Mouse (Mus musculus): ENCODE measurements around the gene Rgs7. TPM values are rescaled to one million over a fixed set of nuclear protein-coding genes. Genes with fewer than 3 reads are reported as not detected.
A peak's percentile ranks its signal among the peaks of the same experiment; 100 is the strongest.

The Rgs7 gene
- polyA plus RNA-seq, 1 experiment from 2014 or later: 31.5 TPM

DNA sequence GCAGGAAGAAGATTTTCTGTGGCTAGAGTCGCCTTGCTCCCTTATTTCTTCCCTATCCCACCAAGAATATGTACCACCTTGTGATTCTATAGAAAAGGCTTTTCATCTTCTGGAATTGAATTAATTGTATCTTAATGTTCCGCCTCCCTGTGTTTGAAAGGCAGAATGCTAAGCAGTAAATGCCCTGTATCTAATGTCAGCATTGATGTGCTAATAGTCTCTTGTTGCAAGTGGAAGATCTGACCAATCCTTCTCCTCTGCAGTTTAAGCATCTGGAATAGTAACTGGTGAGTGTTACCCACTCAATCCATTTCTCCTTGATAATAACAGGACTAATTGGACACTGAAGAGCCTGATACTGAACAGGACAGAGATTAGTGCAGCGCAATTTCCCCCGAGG is 65.9 kb downstream of the Rgs7 start:
- Histone ChIP-seq H3K36me3 (no peaks in the 10 kb centered on the region), H3K27ac (replicated peaks) (no peak overlapping the region), H3K4me3 (no peak overlapping the region), H3K9me3 (no peaks in the 10 kb centered on the region), H3K9ac (no peak overlapping the region), H3K4me1 (replicated peaks) (peaks cover 12% of the 10 kb centered on the region; the same call in 1 of the 2 replicates), H3K4me2 (no peak overlapping the region), H3K27me3 (no peaks in the 10 kb centered on the region)
- 48% methylated on average over 4 of the region's 4 CpGs for whole genome bisulfite sequencing
- no peak for ATAC-seq (ENCODE audit: low read depth)

DNA sequence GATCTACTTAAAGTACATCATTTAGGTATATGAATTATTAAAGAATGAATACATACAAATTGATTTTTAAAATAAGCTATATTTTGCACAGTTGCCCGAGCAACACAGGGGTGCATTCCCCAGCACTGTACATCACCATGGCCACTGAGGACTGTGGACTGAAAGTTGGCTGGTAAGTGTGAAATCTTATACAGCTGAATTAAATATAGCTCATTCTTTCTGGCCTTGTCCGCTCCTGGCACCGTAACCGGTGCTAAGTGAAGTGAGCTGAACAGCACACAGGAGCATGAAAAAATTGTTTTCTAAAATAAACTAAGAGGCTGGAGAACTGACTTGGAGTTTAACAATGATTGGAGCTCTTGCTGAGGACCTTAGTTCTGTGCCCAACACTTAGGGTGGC is 71.4 kb downstream of the Rgs7 start:
- Histone ChIP-seq H3K27ac (replicated peaks) (no peak overlapping the region), H3K9me3 (no peaks in the 10 kb centered on the region), H3K4me2 (no peak overlapping the region), H3K4me1 (replicated peaks) (peaks cover 2% of the 10 kb centered on the region; the same call in 1 of the 2 replicates), H3K4me3 (no peak overlapping the region), H3K9ac (no peak overlapping the region), H3K27me3 (no peaks in the 10 kb centered on the region), H3K36me3 (no peaks in the 10 kb centered on the region)
- WGBS: 77% methylated on average over 4 of the region's 4 CpGs
- ATAC-seq (ENCODE audit: low read depth): no peak

DNA sequence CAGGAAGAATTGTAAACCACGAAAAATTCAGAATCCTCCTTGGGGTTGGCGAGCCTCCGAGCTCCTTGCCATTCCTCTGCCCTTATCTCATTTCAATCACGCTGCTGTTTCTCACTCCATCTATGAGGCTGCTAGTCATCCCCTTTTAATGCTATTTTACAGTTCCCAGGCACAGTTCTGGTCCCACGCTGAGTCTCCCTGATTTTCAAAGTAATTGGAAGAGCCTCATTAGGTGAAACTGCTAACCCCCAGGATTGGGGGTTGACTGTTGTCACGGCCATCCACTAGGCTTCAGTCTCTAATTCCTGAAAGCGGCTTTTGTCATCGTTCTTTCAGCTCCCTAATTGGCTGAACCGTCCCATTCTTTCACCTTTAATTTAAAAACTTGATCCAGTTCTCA is 76.6 kb downstream of the Rgs7 start:
- peaks cover 11% of the 10 kb centered on the region for H3K4me1 ChIP-seq (replicated peaks)
- H3K4me2 ChIP-seq: no peak overlapping the region
- H3K4me3 ChIP-seq: no peak overlapping the region
- H3K27me3 ChIP-seq: no peaks in the 10 kb centered on the region
- ATAC-seq (ENCODE audit: low read depth): no peak; the same call in 1 of the 2 replicates
- H3K36me3 ChIP-seq: no peaks in the 10 kb centered on the region
- no peaks in the 10 kb centered on the region for H3K9me3 ChIP-seq
- H3K9ac ChIP-seq: no peak overlapping the region
- 44% methylated on average over 9 of the region's 9 CpGs for WGBS
- no peak overlapping the region for H3K27ac ChIP-seq (replicated peaks)

DNA sequence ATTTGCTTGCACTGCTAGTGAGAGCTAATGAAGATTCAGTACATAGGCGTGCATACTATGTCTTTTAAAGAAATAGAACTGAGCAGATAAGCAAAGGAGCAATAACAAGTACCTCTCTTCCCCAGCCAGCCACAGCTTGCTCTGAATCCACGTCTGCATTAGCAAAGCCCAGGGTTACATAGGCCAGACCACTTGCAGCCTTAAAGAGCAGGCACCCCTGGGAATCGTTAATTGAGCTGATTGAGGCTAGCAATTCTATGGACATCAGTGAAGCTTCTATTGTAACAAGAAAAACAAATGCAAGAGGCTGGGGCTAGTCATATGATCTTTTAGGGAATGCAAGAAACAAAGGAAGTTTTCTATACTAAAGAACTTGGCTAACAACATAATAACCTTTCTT is 81.9 kb downstream of the Rgs7 start:
- H3K36me3 ChIP-seq: no peaks in the 10 kb centered on the region
- H3K9me3 ChIP-seq: no peaks in the 10 kb centered on the region
- WGBS: 21% methylated on average over 3 of the region's 3 CpGs
- no peaks in the 10 kb centered on the region for H3K27me3 ChIP-seq
- H3K4me1 ChIP-seq (replicated peaks): peaks cover 8% of the 10 kb centered on the region
- no peak overlapping the region for H3K4me3 ChIP-seq
- ATAC-seq (ENCODE audit: low read depth): no peak
- H3K27ac ChIP-seq (replicated peaks): no peak overlapping the region
- H3K4me2 ChIP-seq: no peak overlapping the region
- H3K9ac ChIP-seq: no peak overlapping the region

DNA sequence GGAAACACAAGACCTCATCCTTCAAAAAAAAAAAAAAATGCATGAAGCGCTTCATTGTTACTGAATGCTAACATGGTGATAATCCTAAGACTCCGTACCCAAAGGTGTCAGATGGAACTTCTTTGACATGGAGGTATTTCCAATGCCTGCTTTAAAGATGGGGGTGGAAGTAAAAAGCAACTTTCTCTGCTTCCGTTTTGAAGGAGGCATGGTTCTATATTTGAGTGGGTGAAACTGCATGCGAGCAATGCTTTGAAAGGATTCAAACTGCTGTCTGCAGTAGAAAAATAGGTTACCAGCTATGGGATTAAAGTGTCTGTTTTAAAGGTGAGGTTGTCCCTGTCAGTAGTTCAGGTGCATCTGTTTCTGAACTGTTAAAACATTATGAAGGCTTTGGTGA is 100.4 kb downstream of the Rgs7 start:
- WGBS: 89% methylated on average over 4 of the region's 4 CpGs

DNA sequence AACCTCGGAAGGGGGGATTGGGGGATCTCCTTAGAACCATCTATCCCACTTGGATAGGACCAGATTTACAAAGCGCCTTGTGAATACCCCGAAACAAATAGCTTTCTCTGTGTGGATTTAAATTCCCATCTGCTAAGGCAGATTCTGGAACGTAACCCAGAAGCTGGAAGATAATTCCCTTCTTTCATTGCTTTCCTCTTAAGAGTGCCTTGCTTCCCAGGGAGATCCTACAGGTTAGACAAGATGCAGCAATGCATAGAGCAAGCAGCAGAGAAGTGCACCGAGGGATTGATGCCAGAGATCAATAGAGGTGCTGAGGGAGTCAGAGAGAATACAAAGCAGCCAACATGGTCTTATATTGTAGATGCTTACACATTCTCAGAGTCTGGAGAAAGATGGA is 103.0 kb downstream of the Rgs7 start:
- no peak overlapping the region for H3K27ac ChIP-seq (replicated peaks)
- no peaks in the 10 kb centered on the region for H3K36me3 ChIP-seq
- 82% methylated on average over 5 of the region's 5 CpGs for WGBS
- peaks cover 17% of the 10 kb centered on the region for H3K4me1 ChIP-seq (replicated peaks)
- no peak overlapping the region for H3K4me2 ChIP-seq
- H3K9me3 ChIP-seq: no peaks in the 10 kb centered on the region
- no peak overlapping the region for H3K9ac ChIP-seq
- no peak overlapping the region for H3K4me3 ChIP-seq
- no peak for ATAC-seq (ENCODE audit: low read depth)
- no peaks in the 10 kb centered on the region for H3K27me3 ChIP-seq

More for the DNA sequence above, 100.4 kb downstream of the Rgs7 start:
- H3K27ac ChIP-seq (replicated peaks): no peak overlapping the region
- H3K36me3 ChIP-seq: no peaks in the 10 kb centered on the region
- no peaks in the 10 kb centered on the region for H3K9me3 ChIP-seq
- no peak overlapping the region for H3K9ac ChIP-seq
- H3K27me3 ChIP-seq: no peaks in the 10 kb centered on the region
- no peaks in the 10 kb centered on the region for H3K4me1 ChIP-seq (replicated peaks)
- no peak overlapping the region for H3K4me2 ChIP-seq
- no peak overlapping the region for H3K4me3 ChIP-seq
- ATAC-seq (ENCODE audit: low read depth): no peak

DNA sequence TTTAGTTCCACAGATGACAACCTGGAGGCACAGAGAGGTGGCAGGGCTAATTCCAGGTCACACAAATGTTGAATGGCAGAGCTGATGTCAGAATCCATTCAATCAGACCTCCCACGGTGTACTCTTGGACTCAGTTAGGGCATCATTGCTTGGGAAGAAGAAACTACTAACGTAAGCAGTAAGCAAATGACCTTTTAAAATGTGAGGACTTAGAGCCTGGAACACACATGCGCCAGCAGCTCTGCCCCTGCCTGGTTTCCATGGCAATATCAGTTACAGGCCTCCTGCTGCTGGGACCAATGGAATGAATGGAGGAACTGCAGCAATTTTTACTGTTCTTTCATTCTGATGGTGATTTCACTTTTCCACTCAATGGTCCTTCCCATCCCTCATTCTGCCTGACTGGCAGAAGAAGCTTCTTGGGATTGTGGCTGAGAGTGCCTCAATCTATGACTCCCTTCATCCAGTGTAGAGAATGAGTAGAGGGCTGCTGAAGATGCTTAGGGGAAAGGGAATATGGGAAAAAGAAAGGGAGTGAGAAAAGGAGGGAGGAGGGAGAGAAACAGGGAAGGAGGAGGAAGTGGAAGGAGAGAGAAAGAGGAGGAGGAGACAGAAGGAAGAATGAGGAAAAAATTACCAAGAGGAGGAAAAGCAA is 106.6 kb downstream of the Rgs7 start:
- Histone ChIP-seq H3K4me2 (no peak overlapping the region), H3K36me3 (no peaks in the 10 kb centered on the region), H3K4me1 (replicated peaks) (peaks cover 17% of the 10 kb centered on the region), H3K4me3 (no peak overlapping the region), H3K27me3 (no peaks in the 10 kb centered on the region), H3K27ac (replicated peaks) (peak overlapping the region; percentile 50), H3K9ac (no peak overlapping the region), H3K9me3 (no peaks in the 10 kb centered on the region)
- WGBS: 8% methylated on average over 3 of the region's 3 CpGs
- ATAC-seq (ENCODE audit: low read depth): peak; percentile 92

DNA sequence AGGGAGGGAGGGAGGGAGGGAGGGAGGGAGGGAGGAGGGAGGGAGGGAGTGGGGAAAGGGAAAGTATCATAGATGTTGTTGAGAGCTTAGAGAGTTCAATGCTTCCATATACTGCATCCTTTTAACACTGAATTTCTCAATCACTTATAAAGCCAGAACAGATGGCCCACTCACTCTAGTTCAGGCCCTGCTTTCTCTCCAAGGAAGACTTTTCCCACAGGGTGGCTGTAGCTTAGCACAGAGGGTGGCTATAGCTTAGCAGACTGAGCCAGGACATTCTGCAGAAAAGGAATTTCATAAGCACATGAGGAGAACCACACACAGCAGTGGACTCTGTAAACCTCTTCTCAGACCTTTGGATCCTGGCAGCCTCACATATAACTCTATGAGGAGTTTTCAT is 119.7 kb downstream of the Rgs7 start:
- Histone ChIP-seq H3K4me3 (no peak overlapping the region), H3K4me1 (replicated peaks) (0 out of 2 replicates have a peak, but pooled peaks cover 6% of the 10 kb centered on the region), H3K36me3 (no peaks in the 10 kb centered on the region), H3K4me2 (no peak overlapping the region), H3K27me3 (no peaks in the 10 kb centered on the region), H3K9ac (no peak overlapping the region), H3K27ac (replicated peaks) (no peak overlapping the region), H3K9me3 (no peaks in the 10 kb centered on the region)
- ATAC-seq (ENCODE audit: low read depth): no peak

DNA sequence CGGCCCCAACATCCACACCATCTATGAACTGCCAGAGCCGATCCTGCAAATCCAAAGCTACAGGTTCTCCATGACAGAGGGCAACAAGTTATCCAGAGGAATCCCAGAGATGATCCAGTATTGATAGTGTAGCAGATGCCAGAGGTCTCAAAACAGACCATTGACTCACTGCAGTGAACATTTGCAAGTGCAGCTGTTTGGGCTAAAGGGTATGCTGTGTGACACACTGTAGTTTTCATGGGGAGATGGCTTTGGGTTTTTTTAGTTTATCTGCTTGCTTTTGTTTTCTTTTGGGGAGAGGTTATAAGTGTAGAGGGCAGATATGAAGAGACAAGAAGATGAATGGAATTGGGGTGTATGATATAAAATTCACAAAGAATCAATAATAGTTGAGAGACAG is 124.2 kb downstream of the Rgs7 start:
- H3K4me2 ChIP-seq: no peak overlapping the region
- no peaks in the 10 kb centered on the region for H3K27me3 ChIP-seq
- ATAC-seq (ENCODE audit: low read depth): no peak
- H3K4me3 ChIP-seq: no peak overlapping the region
- H3K36me3 ChIP-seq: no peaks in the 10 kb centered on the region
- H3K27ac ChIP-seq (replicated peaks): no peak overlapping the region
- no peaks in the 10 kb centered on the region for H3K9me3 ChIP-seq
- WGBS: 100% methylated on average over 2 of the region's 2 CpGs
- H3K4me1 ChIP-seq (replicated peaks): no peaks in the 10 kb centered on the region
- H3K9ac ChIP-seq: no peak overlapping the region

DNA sequence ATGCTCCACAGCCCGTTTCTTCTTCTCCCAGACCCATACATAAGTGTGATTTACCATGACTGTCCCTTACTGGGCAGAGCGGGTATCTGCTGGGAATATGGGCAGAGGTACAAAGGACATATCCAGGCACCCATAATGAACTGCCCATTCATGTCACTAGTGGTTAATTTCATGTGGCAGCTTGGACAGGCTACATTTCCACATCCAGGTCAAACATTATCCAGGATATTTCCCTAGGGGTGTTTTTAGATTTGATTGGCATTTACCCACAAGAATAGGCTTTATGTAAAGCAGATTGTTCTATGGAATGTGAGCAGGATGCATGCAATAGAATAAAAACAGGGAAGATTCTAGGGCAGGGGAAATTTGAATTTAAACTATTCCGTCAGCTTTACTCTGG is 128.7 kb downstream of the Rgs7 start:
- no peak for ATAC-seq (ENCODE audit: low read depth)
- no peak overlapping the region for H3K4me3 ChIP-seq
- H3K27ac ChIP-seq (replicated peaks): no peak overlapping the region
- no peaks in the 10 kb centered on the region for H3K9me3 ChIP-seq
- no peak overlapping the region for H3K9ac ChIP-seq
- H3K36me3 ChIP-seq: no peaks in the 10 kb centered on the region
- no peaks in the 10 kb centered on the region for H3K27me3 ChIP-seq
- H3K4me1 ChIP-seq (replicated peaks): no peaks in the 10 kb centered on the region
- 74% methylated on average over 3 of the region's 3 CpGs for WGBS
- H3K4me2 ChIP-seq: no peak overlapping the region

DNA sequence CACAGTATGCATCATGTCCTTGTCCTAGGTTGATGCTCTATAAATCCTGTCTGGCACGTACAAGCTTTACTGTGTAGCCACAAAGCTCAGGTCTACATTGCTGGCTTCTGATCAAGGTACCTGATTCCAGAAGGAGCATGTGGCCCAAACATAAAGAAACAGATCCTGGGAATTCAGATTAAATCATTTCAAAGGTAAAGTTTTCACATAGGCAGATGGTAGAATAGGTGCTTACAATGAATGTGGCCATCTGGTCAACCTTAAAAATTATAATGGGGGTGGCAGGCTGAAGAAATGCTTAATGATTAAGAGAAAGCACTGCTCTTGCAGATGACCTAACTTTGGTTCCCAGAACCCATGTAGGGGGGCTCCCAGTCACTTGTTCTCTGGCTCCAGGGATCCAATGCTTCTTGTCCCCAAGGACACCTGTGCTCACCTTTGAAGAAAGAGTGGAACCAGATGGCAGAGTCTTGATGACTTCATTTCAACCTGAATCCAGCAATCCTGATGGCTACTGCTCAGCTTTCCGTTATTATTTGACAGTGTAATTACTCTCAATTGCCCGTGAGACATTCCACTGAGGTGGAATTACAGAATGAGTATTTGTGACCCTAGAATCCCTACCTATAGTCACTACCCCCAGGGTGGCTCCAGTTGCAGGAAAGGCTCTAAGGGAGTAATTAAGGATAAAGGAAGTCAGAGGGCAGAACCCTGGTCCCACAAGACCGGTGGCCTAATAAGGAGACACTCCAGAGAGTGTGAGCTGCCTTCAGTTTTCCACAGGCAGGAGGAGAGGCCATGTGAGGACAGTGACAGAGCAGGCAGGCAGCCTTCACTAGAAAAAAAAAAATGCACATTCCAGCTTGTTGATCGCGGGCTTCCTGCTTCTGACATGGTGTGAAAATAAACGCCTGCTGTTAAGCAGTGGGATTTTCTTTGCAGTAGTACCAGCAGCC is 132.6 kb downstream of the Rgs7 start:
- no peaks in the 10 kb centered on the region for H3K36me3 ChIP-seq
- no peaks in the 10 kb centered on the region for H3K9me3 ChIP-seq
- no peak overlapping the region for H3K27ac ChIP-seq (replicated peaks)
- no peak overlapping the region for H3K4me2 ChIP-seq
- WGBS: 57% methylated on average over 7 of the region's 7 CpGs
- no peaks in the 10 kb centered on the region for H3K27me3 ChIP-seq
- no peaks in the 10 kb centered on the region for H3K4me1 ChIP-seq (replicated peaks)
- no peak overlapping the region for H3K4me3 ChIP-seq
- no peak overlapping the region for H3K9ac ChIP-seq
- no peak for ATAC-seq (ENCODE audit: low read depth)

DNA sequence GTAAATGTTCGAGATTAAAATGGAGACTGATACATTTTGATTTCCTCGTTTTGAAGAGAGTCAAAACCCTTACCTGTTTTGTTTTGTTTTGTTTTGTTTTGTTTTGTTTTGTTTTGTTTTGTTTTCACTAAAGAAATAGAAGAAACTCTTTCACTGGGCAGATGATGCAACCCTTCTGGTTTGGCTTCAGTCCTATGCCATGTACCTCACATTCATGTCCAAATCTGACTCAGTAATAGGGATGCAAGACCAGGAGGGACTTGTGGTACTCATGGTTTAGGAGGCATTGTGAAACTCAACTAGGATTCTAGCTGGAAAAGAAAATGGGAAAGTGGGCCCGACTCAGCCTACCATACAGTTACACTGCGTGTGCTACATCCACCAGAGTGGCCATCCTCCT is 139.4 kb downstream of the Rgs7 start:
- Histone ChIP-seq H3K9ac (no peak overlapping the region), H3K27me3 (no peaks in the 10 kb centered on the region), H3K4me2 (no peak overlapping the region), H3K4me1 (replicated peaks) (no peaks in the 10 kb centered on the region), H3K36me3 (no peaks in the 10 kb centered on the region), H3K4me3 (no peak overlapping the region), H3K9me3 (no peaks in the 10 kb centered on the region), H3K27ac (replicated peaks) (no peak overlapping the region)
- no peak for ATAC-seq (ENCODE audit: low read depth)
- 85% methylated on average over 4 of the region's 4 CpGs for WGBS

Measured in neural tube, embryonic 13.5 days (tissue).